Mouse (Mus musculus): Measurements from ENCODE around the gene Stac3. TPM values are rescaled to one million over a fixed set of nuclear protein-coding genes. Genes with fewer than 3 reads are reported as not detected.

The Stac3 gene
- polyA plus RNA-seq, 1 experiment from 2014 or later, result 1.1 TPM

DNA sequence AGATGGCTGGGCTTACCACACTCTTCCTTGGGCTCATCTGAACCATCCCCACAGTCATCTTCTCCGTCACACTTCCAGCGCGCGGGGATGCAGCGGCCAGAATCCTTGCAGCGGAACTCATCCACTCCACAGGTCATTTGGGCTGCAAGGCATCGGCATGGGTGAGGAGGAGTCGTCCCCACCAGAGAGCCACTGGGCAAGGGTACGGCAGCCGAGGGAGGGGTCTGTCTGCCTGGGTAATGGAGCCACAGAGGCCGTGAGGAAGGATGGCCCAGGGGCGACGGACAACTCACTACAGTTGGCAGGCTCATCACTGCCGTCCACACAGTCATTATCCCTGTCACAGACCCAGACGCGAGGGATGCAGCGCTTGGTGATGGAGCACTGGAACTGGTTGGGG, 48.4 kb downstream of the Stac3 start:
- Histone ChIP-seq H3K27ac (no peak overlapping the region), H3K27me3 (no peaks in the 10 kb centered on the region), H3K9me3 (replicated peaks) (no peaks in the 10 kb centered on the region), H3K9ac (no peak overlapping the region), H3K4me3 (no peak overlapping the region), H3K36me3 (ENCODE audit: poor library complexity, severe bottlenecking) (peaks cover 100% of the 10 kb centered on the region), H3K4me2 (no peak overlapping the region), H3K4me1 (no peaks in the 10 kb centered on the region)
- WGBS, result 93% methylated on average over 17 of the region's 17 CpGs
- no peak for ATAC-seq

DNA sequence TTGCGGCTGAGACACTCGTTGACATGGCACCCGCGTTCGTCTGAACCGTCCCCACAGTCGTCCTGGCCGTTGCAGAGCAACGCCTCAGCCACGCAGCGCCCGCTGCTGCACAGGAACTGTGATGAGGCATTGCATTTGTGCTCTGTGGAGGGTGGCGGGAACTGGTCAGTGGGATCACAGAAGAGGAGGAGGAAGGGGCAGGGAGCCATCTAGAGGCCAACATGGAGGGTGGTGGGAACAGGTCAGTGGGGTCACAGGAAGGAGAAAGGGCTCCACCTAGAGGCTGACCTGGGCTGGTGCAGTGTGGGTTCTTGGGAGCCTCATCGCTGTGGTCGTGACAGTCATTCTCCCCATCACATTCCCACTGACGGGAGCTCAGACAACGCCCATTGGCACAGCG, 54.2 kb downstream of the Stac3 start:
- Histone ChIP-seq H3K9me3 (replicated peaks) (no peaks in the 10 kb centered on the region), H3K27ac (no peak overlapping the region), H3K4me3 (no peak overlapping the region), H3K4me1 (no peaks in the 10 kb centered on the region), H3K27me3 (no peaks in the 10 kb centered on the region), H3K9ac (no peak overlapping the region), H3K36me3 (ENCODE audit: poor library complexity, severe bottlenecking) (peaks cover 100% of the 10 kb centered on the region), H3K4me2 (no peak overlapping the region)
- 70% methylated on average over 18 of the region's 18 CpGs for WGBS
- ATAC-seq, result no peak

- no peak overlapping the region for H3K4me2 ChIP-seq
- H3K9ac ChIP-seq, result no peak overlapping the region
- WGBS, result 92% methylated on average over 13 of the region's 13 CpGs
- H3K4me1 ChIP-seq, result no peaks in the 10 kb centered on the region
- H3K4me3 ChIP-seq, result no peak overlapping the region
- H3K27ac ChIP-seq, result no peak overlapping the region
- peaks cover 100% of the 10 kb centered on the region for H3K36me3 ChIP-seq (ENCODE audit: poor library complexity, severe bottlenecking)
- ATAC-seq, result no peak
- H3K27me3 ChIP-seq, result no peaks in the 10 kb centered on the region
- H3K9me3 ChIP-seq (replicated peaks), result no peaks in the 10 kb centered on the region
These were observed 55.9 kb downstream of the Stac3 start for GRCm38 (mm10) chr10:127557397-127557796.

Other genes with a start within 250 kb of the Stac3 start
- gene Kif5a, start 238.3 kb upstream of the Stac3 start, polyA plus RNA-seq (2015; fragmentation: Nextera tagmentation; extraction: Ambion mirVana), result 45.4 and 47.6 TPM in 2 replicates
- 262 and 282 TPM in 2 replicates for gene Dctn2, start 235.3 kb upstream of the Stac3 start, polyA plus RNA-seq (2015; fragmentation: Nextera tagmentation; extraction: Ambion mirVana)
- 13.6 and 16.7 TPM in 2 replicates for gene Mbd6, start 212.7 kb upstream of the Stac3 start, polyA plus RNA-seq (2015; fragmentation: Nextera tagmentation; extraction: Ambion mirVana)
- gene Mars, start 189.9 kb upstream of the Stac3 start, polyA plus RNA-seq (2015; fragmentation: Nextera tagmentation; extraction: Ambion mirVana), result 137 and 138 TPM in 2 replicates
- gene Arhgap9, start 179.7 kb upstream of the Stac3 start, polyA plus RNA-seq (2015; fragmentation: Nextera tagmentation; extraction: Ambion mirVana), result 0.39 and 0.72 TPM in 2 replicates
- gene Gli1, start 159.7 kb upstream of the Stac3 start, polyA plus RNA-seq (2015; fragmentation: Nextera tagmentation; extraction: Ambion mirVana), result 1.1 and 2.1 TPM in 2 replicates
- 0.03 and 0.06 TPM in 2 replicates for gene Inhbe, start 147.3 kb upstream of the Stac3 start, polyA plus RNA-seq (2015; fragmentation: Nextera tagmentation; extraction: Ambion mirVana)
- gene Inhbc, start 131.3 kb upstream of the Stac3 start, polyA plus RNA-seq (2015; fragmentation: Nextera tagmentation; extraction: Ambion mirVana), result not detected in 2 replicates
- 35.7 and 39.3 TPM in 2 replicates for gene R3hdm2, start 121.4 kb upstream of the Stac3 start, polyA plus RNA-seq (2015; fragmentation: Nextera tagmentation; extraction: Ambion mirVana)
- 11.9 and 12.8 TPM in 2 replicates for gene Ndufa4l2, start 13.3 kb downstream of the Stac3 start, polyA plus RNA-seq (2015; fragmentation: Nextera tagmentation; extraction: Ambion mirVana)
- 89.6 and 91.5 TPM in 2 replicates for gene Shmt2, start 20.8 kb downstream of the Stac3 start, polyA plus RNA-seq (2015; fragmentation: Nextera tagmentation; extraction: Ambion mirVana)
- gene Nxph4, start 32.9 kb downstream of the Stac3 start, polyA plus RNA-seq (2015; fragmentation: Nextera tagmentation; extraction: Ambion mirVana), result 36.8 and 50.7 TPM in 2 replicates
- 65.1 and 74.7 TPM in 2 replicates for gene Lrp1, start 119.5 kb downstream of the Stac3 start, polyA plus RNA-seq (2015; fragmentation: Nextera tagmentation; extraction: Ambion mirVana)
- gene Stat6, start 141.3 kb downstream of the Stac3 start, polyA plus RNA-seq (2015; fragmentation: Nextera tagmentation; extraction: Ambion mirVana), result 2.6 and 2.7 TPM in 2 replicates
- gene Nemp1, start 165.2 kb downstream of the Stac3 start, polyA plus RNA-seq (2015; fragmentation: Nextera tagmentation; extraction: Ambion mirVana), result 6.7 and 7.0 TPM in 2 replicates
- gene Nab2, start 166.9 kb downstream of the Stac3 start, polyA plus RNA-seq (2015; fragmentation: Nextera tagmentation; extraction: Ambion mirVana), result 1.6 and 2.0 TPM in 2 replicates
- 0.60 and 0.83 TPM in 2 replicates for gene Myo1a, start 203.5 kb downstream of the Stac3 start, polyA plus RNA-seq (2015; fragmentation: Nextera tagmentation; extraction: Ambion mirVana)
- 0.35 TPM in 1 of 2 replicates, not detected in the other for gene Tac2, start 222.8 kb downstream of the Stac3 start, polyA plus RNA-seq (2015; fragmentation: Nextera tagmentation; extraction: Ambion mirVana)
- gene Zbtb39, start 237.9 kb downstream of the Stac3 start, polyA plus RNA-seq (2015; fragmentation: Nextera tagmentation; extraction: Ambion mirVana), result 4.3 TPM in 2 replicates